Mouse (Mus musculus) embryonic fibroblast, embryonic 13.5 days (primary cell): Measurements from ENCODE around the gene Muc13.

Experiments used
- CTCF ChIP-seq: IDR thresholded peaks from 2 replicates; pipeline ENCODE4 v1.5.1; 2011; ENCODE audit warnings: mild to moderate bottlenecking, control low read depth, low read length, moderate library complexity, borderline replicate concordance; ENCODE audit not compliant: insufficient read depth
- POLR2A ChIP-seq: IDR thresholded peaks from 2 replicates; pipeline ENCODE4 v1.6.1; 2011; ENCODE audit warnings: low read depth, mild to moderate bottlenecking, control low read depth, low read length, moderate library complexity

DNA sequence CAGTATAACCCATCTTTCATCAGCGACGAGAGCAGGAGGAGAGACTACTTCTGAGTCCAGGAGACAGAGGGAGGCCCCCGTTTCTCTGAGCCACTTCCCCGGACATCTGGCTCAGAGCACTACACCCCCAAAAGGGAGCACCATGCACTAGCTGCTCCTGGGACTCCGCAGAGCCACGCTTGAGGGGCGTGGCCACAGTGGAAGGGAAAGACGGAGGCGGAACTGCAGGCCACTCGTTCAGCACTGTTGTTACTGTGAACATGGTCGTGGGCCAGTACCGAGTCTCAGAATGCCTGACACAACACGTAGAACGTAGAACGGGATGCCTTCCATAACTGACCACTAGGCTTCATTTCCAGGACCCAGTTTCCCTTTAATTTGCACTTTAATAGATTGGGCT lies 27.1 kb upstream of the Muc13 start:
- no peak for TF ChIP-seq CTCF
- TF ChIP-seq POLR2A: no peak
